Mouse (Mus musculus) neural tube, embryonic 13.5 days (tissue): ENCODE data around the gene B2m. TPM values are rescaled to one million over a fixed set of nuclear protein-coding genes. Genes with fewer than 3 reads are reported as not detected.

Experiments used
- ATAC-seq: fragments of 200-750 bp; cut with Nextera tagmentation; 2 replicates; pipeline ENCODE4 v1.8.0; 2017; ENCODE audit warnings: low read depth, mild to moderate bottlenecking, moderate TSS enrichment, moderate library complexity
- H3K27ac ChIP-seq: fragments of 300-500 bp; sonication (generic); replicated peaks from 2 replicates; pipeline ENCODE4 v1.5.1; 2015; ENCODE audit warnings: moderate library complexity, mild to moderate bottlenecking, inconsistent platforms
- H3K27me3 ChIP-seq: fragments of 300-500 bp; sonication (generic); 2 replicates; pipeline ENCODE4 v1.6.1; 2015; ENCODE audit warnings: mild to moderate bottlenecking, inconsistent platforms
- H3K36me3 ChIP-seq: fragments of 300-500 bp; sonication (generic); 2 replicates; pipeline ENCODE4 v1.6.1; 2015; ENCODE audit warnings: mild to moderate bottlenecking, inconsistent platforms
- H3K4me1 ChIP-seq: fragments of 300-500 bp; sonication (generic); replicated peaks from 2 replicates; pipeline ENCODE4 v1.6.1; 2015; ENCODE audit warnings: inconsistent platforms
- H3K4me2 ChIP-seq: fragments of 300-500 bp; sonication (generic); 2 replicates; pipeline ENCODE4 v1.6.1; 2015; ENCODE audit warnings: inconsistent platforms, mild to moderate bottlenecking, moderate library complexity
- H3K4me3 ChIP-seq: fragments of 300-500 bp; sonication (generic); 2 replicates; pipeline ENCODE4 v1.5.1; 2015; ENCODE audit warnings: mild to moderate bottlenecking, inconsistent platforms
- H3K9ac ChIP-seq: fragments of 300-500 bp; sonication (generic); 2 replicates; pipeline ENCODE4 v1.6.1; 2015; ENCODE audit warnings: moderate library complexity, mild to moderate bottlenecking, inconsistent platforms
- H3K9me3 ChIP-seq: fragments of 300-500 bp; sonication (generic); 2 replicates; pipeline ENCODE4 v1.6.1; 2016; ENCODE audit warnings: inconsistent platforms
- WGBS: fragments of 180-500 bp; shearing (Covaris S2); methylation state at CpG from one replicate; pipeline ENCODE4 v1.1.7; 2015; 5-methylcytosine and 5-hydroxymethylcytosine counted together
- polyA plus RNA-seq: library from polyadenylated mRNA; unstranded; fragments of >200 nt; fragmentation: Nextera tagmentation; extraction: Ambion mirVana; gene quantifications from 2 replicates; pipeline ENCODE4 v1.2.1, GENCODE M21; 2015

The B2m gene
- polyA plus RNA-seq, 1 experiment from 2014 or later: 141 TPM

- Histone ChIP-seq H3K4me2 (no peak overlapping the region), H3K4me3 (no peak overlapping the region), H3K27me3 (no peaks in the 10 kb centered on the region), H3K27ac (no peak overlapping the region), H3K36me3 (no peaks in the 10 kb centered on the region), H3K4me1 (no peaks in the 10 kb centered on the region), H3K9ac (no peak overlapping the region), H3K9me3 (no peaks in the 10 kb centered on the region)
- no peak for ATAC-seq
- WGBS: 91% methylated on average over 2 of the region's 2 CpGs
These were observed 14.9 kb upstream of the B2m start for GRCm38 (mm10) chr2:122132618-122133017.

GRCm38 (mm10) chr2:122137839-122138465 lies 9.5 kb upstream of the B2m start:
- Histone ChIP-seq H3K9ac (no peak overlapping the region), H3K27ac (no peak overlapping the region), H3K4me3 (no peak overlapping the region), H3K4me1 (no peaks in the 10 kb centered on the region), H3K9me3 (no peaks in the 10 kb centered on the region), H3K27me3 (no peaks in the 10 kb centered on the region), H3K4me2 (no peak overlapping the region), H3K36me3 (no peaks in the 10 kb centered on the region)
- 72% methylated on average over 5 of the region's 5 CpGs for WGBS
- ATAC-seq: no peak

- Histone ChIP-seq H3K27ac (no peak overlapping the region), H3K9ac (no peak overlapping the region), H3K36me3 (no peaks in the 10 kb centered on the region), H3K4me2 (no peak overlapping the region), H3K4me1 (no peaks in the 10 kb centered on the region), H3K27me3 (no peaks in the 10 kb centered on the region), H3K4me3 (no peak overlapping the region), H3K9me3 (no peaks in the 10 kb centered on the region)
- WGBS: 85% methylated on average over 2 of the region's 2 CpGs
- no peak for ATAC-seq
These were observed 6.7 kb upstream of the B2m start for GRCm38 (mm10) chr2:122140815-122141214.

- WGBS: 75% methylated on average over 5 of the region's 5 CpGs
- no peaks in the 10 kb centered on the region for H3K27me3 ChIP-seq
- ATAC-seq: no peak
- H3K4me3 ChIP-seq: no peak overlapping the region
- H3K4me1 ChIP-seq: no peaks in the 10 kb centered on the region
- H3K36me3 ChIP-seq: no peaks in the 10 kb centered on the region
- H3K27ac ChIP-seq: no peak overlapping the region
- no peak overlapping the region for H3K4me2 ChIP-seq
- no peaks in the 10 kb centered on the region for H3K9me3 ChIP-seq
- no peak overlapping the region for H3K9ac ChIP-seq
These were observed 6.0 kb upstream of the B2m start for GRCm38 (mm10) chr2:122141332-122141967.

GRCm38 (mm10) chr2:122143111-122143510 lies 4.4 kb upstream of the B2m start:
- WGBS: 95% methylated on average over 3 of the region's 3 CpGs
- Histone ChIP-seq H3K9me3 (no peaks in the 10 kb centered on the region), H3K4me1 (peaks cover 7% of the 10 kb centered on the region), H3K4me3 (no peak overlapping the region), H3K27me3 (no peaks in the 10 kb centered on the region), H3K4me2 (no peak overlapping the region), H3K36me3 (no peaks in the 10 kb centered on the region), H3K27ac (no peak overlapping the region), H3K9ac (no peak overlapping the region)
- no peak for ATAC-seq

- peaks cover 15% of the 10 kb centered on the region for H3K4me1 ChIP-seq
- WGBS: 73% methylated on average over 4 of the region's 4 CpGs
- H3K9me3 ChIP-seq: no peaks in the 10 kb centered on the region
- H3K4me3 ChIP-seq: no peak overlapping the region
- no peaks in the 10 kb centered on the region for H3K27me3 ChIP-seq
- no peaks in the 10 kb centered on the region for H3K36me3 ChIP-seq
- H3K9ac ChIP-seq: no peak overlapping the region
- H3K27ac ChIP-seq: no peak overlapping the region
- H3K4me2 ChIP-seq: no peak overlapping the region
- no peak for ATAC-seq
These were observed 1.7 kb upstream of the B2m start for GRCm38 (mm10) chr2:122145756-122146155.

GRCm38 (mm10) chr2:122146687-122147086 lies 799 bp upstream of the B2m start:
- no peaks in the 10 kb centered on the region for H3K36me3 ChIP-seq
- H3K4me3 ChIP-seq: no peak overlapping the region
- H3K9me3 ChIP-seq: no peaks in the 10 kb centered on the region
- H3K27me3 ChIP-seq: no peaks in the 10 kb centered on the region
- no peak overlapping the region for H3K27ac ChIP-seq
- H3K4me2 ChIP-seq: peak overlapping the region; percentile 87; the same call in 1 of the 2 replicates
- H3K9ac ChIP-seq: no peak overlapping the region
- H3K4me1 ChIP-seq: peaks cover 15% of the 10 kb centered on the region
- ATAC-seq: no peak
- WGBS: 73% methylated on average over 6 of the region's 6 CpGs

- Histone ChIP-seq H3K9ac (peak overlapping the region; percentile 85), H3K27me3 (no peaks in the 10 kb centered on the region), H3K9me3 (no peaks in the 10 kb centered on the region), H3K4me3 (peak overlapping the region; percentile 68), H3K27ac (no peak overlapping the region; the same call in 1 of the 2 replicates), H3K36me3 (no peaks in the 10 kb centered on the region), H3K4me2 (peak overlapping the region; percentile 87), H3K4me1 (peaks cover 15% of the 10 kb centered on the region)
- 31% methylated on average over 18 of the region's 18 CpGs for WGBS
- ATAC-seq: 0 out of 2 replicates have a peak, but pooled peaks have one; percentile 16
These were observed 894 bp downstream of the B2m start for GRCm38 (mm10) chr2:122148242-122148917.

GRCm38 (mm10) chr2:122149316-122149715 lies 1.8 kb downstream of the B2m start:
- H3K4me1 ChIP-seq: peaks cover 15% of the 10 kb centered on the region
- H3K4me3 ChIP-seq: no peak overlapping the region
- H3K27me3 ChIP-seq: no peaks in the 10 kb centered on the region
- 90% methylated on average over 6 of the region's 6 CpGs for WGBS
- H3K27ac ChIP-seq: no peak overlapping the region
- H3K4me2 ChIP-seq: no peak overlapping the region
- ATAC-seq: no peak
- no peaks in the 10 kb centered on the region for H3K36me3 ChIP-seq
- no peak overlapping the region for H3K9ac ChIP-seq
- no peaks in the 10 kb centered on the region for H3K9me3 ChIP-seq

GRCm38 (mm10) chr2:122149716-122150115 lies 2.2 kb downstream of the B2m start:
- H3K36me3 ChIP-seq: no peaks in the 10 kb centered on the region
- no peak overlapping the region for H3K4me3 ChIP-seq
- H3K4me1 ChIP-seq: peaks cover 15% of the 10 kb centered on the region
- H3K27me3 ChIP-seq: no peaks in the 10 kb centered on the region
- H3K27ac ChIP-seq: no peak overlapping the region
- 80% methylated on average over 3 of the region's 3 CpGs for WGBS
- no peak overlapping the region for H3K9ac ChIP-seq
- no peaks in the 10 kb centered on the region for H3K9me3 ChIP-seq
- no peak overlapping the region for H3K4me2 ChIP-seq
- ATAC-seq: no peak

GRCm38 (mm10) chr2:122151221-122151620 lies 3.7 kb downstream of the B2m start:
- peaks cover 15% of the 10 kb centered on the region for H3K4me1 ChIP-seq
- H3K27ac ChIP-seq: no peak overlapping the region
- no peak overlapping the region for H3K4me3 ChIP-seq
- 95% methylated on average over 1 of the region's 1 CpGs for WGBS
- H3K9me3 ChIP-seq: no peaks in the 10 kb centered on the region
- ATAC-seq: no peak
- H3K4me2 ChIP-seq: no peak overlapping the region
- H3K9ac ChIP-seq: no peak overlapping the region
- H3K36me3 ChIP-seq: no peaks in the 10 kb centered on the region
- H3K27me3 ChIP-seq: no peaks in the 10 kb centered on the region

- H3K4me3 ChIP-seq: no peak overlapping the region
- 82% methylated on average over 3 of the region's 3 CpGs for WGBS
- H3K9ac ChIP-seq: no peak overlapping the region
- no peak overlapping the region for H3K27ac ChIP-seq
- no peak overlapping the region for H3K4me2 ChIP-seq
- H3K27me3 ChIP-seq: no peaks in the 10 kb centered on the region
- no peak for ATAC-seq
- no peaks in the 10 kb centered on the region for H3K36me3 ChIP-seq
- peaks cover 10% of the 10 kb centered on the region for H3K4me1 ChIP-seq
- H3K9me3 ChIP-seq: no peaks in the 10 kb centered on the region
These were observed 5.4 kb downstream of the B2m start for GRCm38 (mm10) chr2:122152850-122153249.
